Mouse (Mus musculus) forebrain, embryonic 12.5 days (tissue): ENCODE data around the gene Atf6. TPM values are rescaled to one million over a fixed set of nuclear protein-coding genes. Genes with fewer than 3 reads are reported as not detected.

Source experiments
- ATAC-seq: fragments of 200-750 bp; cut with Nextera tagmentation; 2 replicates; pipeline ENCODE4 v1.8.0; 2017; ENCODE audit warnings: moderate TSS enrichment; ENCODE audit not compliant: low FRiP score
- H3K27ac ChIP-seq: fragments of 300-500 bp; sonication (generic); 2 replicates; pipeline ENCODE4 v1.5.1; 2016; ENCODE audit warnings: mild to moderate bottlenecking
- H3K27me3 ChIP-seq: fragments of 300-500 bp; sonication (generic); 2 replicates; pipeline ENCODE4 v1.6.1; 2016; ENCODE audit warnings: mild to moderate bottlenecking
- H3K36me3 ChIP-seq: fragments of 300-500 bp; sonication (generic); replicated peaks from 2 replicates; pipeline ENCODE4 v1.6.1; 2016; ENCODE audit warnings: mild to moderate bottlenecking
- H3K4me1 ChIP-seq: fragments of 300-500 bp; sonication (generic); 2 replicates; pipeline ENCODE4 v1.6.1; 2016
- H3K4me2 ChIP-seq: fragments of 300-500 bp; sonication (generic); 2 replicates; pipeline ENCODE4 v1.6.1; 2016; ENCODE audit warnings: mild to moderate bottlenecking, moderate library complexity
- H3K4me3 ChIP-seq: fragments of 300-500 bp; sonication (generic); replicated peaks from 2 replicates; pipeline ENCODE4 v1.5.1; 2016; ENCODE audit warnings: mild to moderate bottlenecking
- H3K9ac ChIP-seq: fragments of 300-500 bp; sonication (generic); 2 replicates; pipeline ENCODE4 v1.6.1; 2016; ENCODE audit warnings: mild to moderate bottlenecking
- H3K9me3 ChIP-seq: fragments of 300-500 bp; sonication (generic); 2 replicates; pipeline ENCODE4 v1.6.1; 2016
- WGBS: fragments of 180-500 bp; shearing (Covaris S2); methylation state at CpG from one replicate; pipeline ENCODE4 v1.1.7; 2016; 5-methylcytosine and 5-hydroxymethylcytosine counted together
- polyA plus RNA-seq: library from polyadenylated mRNA; unstranded; fragments of >200 nt; fragmentation: Nextera tagmentation; extraction: Ambion mirVana; gene quantifications from 2 replicates; pipeline ENCODE4 v1.2.1, GENCODE M21; 2016

The Atf6 gene
- polyA plus RNA-seq, 1 experiment from 2014 or later, result 8.9 TPM

DNA sequence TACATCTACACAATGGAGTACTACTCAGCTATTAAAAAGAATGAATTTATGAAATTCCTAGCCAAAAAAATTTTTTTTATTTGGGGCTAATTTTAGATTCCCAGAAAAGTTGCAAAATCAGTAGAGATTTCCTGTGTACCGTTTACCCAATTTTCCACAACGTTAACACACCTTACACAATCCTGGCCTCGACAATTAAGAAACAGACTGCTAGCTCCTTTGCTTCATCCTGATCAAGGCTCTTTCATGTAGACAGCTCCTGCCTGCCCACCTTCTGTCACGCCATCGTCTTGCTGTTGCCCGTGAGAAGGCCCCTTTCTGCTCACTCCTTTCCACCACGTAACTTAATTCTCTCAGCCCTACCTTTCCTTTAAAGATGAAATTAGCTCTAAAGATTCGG, 177.8 kb downstream of the Atf6 start:
- H3K4me2 ChIP-seq, result no peak overlapping the region
- H3K9ac ChIP-seq, result no peak overlapping the region
- no peaks in the 10 kb centered on the region for H3K36me3 ChIP-seq
- 94% methylated on average over 8 of the region's 8 CpGs for WGBS
- H3K27me3 ChIP-seq, result no peaks in the 10 kb centered on the region
- no peak for ATAC-seq
- no peaks in the 10 kb centered on the region for H3K9me3 ChIP-seq
- H3K4me1 ChIP-seq, result no peaks in the 10 kb centered on the region
- no peak overlapping the region for H3K27ac ChIP-seq
- H3K4me3 ChIP-seq, result no peak overlapping the region

DNA sequence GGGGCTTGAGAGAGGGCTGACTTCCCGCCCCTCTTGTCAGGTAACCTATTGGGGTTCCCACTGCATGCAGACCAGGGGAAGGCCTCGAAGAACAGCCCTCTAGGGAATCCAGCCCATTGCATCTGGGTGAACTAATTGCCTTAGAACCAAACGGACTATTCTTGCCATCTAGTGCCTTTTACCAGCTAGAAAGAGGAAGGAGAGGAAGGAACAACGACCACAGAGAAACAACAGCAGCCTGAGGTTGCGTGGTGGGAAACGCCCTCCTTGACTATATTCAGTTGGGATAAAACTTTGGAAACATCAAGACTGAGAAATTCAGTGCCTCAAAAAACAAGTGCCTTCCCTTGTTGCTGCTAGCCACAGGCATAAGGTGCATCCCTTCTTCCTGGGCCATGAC, 183.7 kb downstream of the Atf6 start:
- WGBS, result 79% methylated on average over 6 of the region's 6 CpGs
- Histone ChIP-seq H3K36me3 (peaks cover 11% of the 10 kb centered on the region), H3K27me3 (no peaks in the 10 kb centered on the region), H3K4me2 (no peak overlapping the region), H3K4me3 (no peak overlapping the region), H3K4me1 (no peaks in the 10 kb centered on the region), H3K9ac (no peak overlapping the region), H3K9me3 (no peaks in the 10 kb centered on the region), H3K27ac (no peak overlapping the region)
- no peak for ATAC-seq

DNA sequence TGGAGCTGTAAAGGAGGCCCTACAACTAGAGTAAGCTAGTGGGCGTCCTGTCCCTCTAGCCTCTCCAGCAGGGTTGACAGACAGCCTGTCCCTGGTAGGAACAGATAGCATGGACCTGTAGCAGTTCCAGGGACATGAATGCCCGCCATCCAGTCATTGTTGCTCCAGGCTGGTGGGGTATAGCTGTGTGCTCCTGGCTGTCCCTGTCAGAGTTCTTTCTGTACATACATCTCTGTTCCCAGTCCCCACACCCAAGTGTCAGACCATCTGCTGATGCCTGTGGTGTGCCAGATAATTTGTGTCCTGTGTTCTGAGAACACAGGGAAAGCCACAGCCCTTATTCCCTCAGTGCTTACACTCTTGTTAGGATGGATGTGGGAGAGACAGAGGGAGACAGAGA, 187.9 kb downstream of the Atf6 start:
- Histone ChIP-seq H3K9me3 (no peaks in the 10 kb centered on the region), H3K4me2 (no peak overlapping the region), H3K27ac (no peak overlapping the region), H3K27me3 (no peaks in the 10 kb centered on the region), H3K36me3 (peaks cover 11% of the 10 kb centered on the region), H3K4me3 (no peak overlapping the region), H3K4me1 (no peaks in the 10 kb centered on the region), H3K9ac (no peak overlapping the region)
- ATAC-seq, result no peak
- WGBS, result 75% methylated on average over 2 of the region's 2 CpGs

DNA sequence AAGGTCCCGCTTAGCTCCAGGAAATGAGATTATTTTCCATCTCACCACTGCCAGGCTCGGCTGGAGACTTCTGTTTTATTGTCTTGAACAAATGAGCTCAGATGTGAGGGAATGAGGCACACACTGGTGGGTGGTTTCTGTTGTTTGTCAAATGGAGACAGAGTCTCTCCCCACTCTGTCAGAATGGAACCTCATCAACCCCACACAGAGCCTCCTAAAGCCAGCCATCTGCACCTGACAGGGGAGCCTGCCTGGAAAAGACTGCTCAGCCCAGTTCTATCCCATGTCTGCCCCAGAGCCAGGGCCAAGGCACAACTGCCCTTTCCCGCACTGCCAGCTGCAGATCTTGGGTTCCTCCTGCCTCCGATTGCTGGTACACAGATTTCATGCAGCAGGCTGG, 188.7 kb downstream of the Atf6 start:
- Histone ChIP-seq H3K9ac (no peak overlapping the region), H3K4me3 (no peak overlapping the region), H3K27ac (no peak overlapping the region), H3K4me1 (no peaks in the 10 kb centered on the region), H3K9me3 (no peaks in the 10 kb centered on the region), H3K4me2 (no peak overlapping the region), H3K27me3 (no peaks in the 10 kb centered on the region), H3K36me3 (peaks cover 11% of the 10 kb centered on the region)
- no peak for ATAC-seq
- WGBS, result 74% methylated on average over 4 of the region's 4 CpGs

DNA sequence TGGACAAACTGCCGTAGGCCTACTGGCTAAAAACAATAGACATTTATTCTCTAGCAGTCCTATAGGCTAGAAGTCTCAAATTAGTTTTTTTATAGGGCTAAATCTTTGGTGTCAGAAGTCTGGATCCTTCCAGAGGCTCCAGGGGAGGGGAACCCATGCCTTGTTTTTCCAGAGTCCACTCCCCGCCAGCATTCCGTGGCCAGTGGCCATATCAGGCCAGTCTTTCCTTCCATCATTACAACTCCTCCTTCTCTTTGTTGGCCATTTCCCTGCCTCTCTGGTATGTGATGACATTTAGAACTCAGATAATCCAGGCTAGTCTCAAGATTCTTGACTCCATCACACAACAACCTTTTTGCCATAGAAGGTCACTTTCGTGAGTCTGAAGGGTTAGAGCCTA, 189.9 kb downstream of the Atf6 start:
- WGBS, result 88% methylated on average over 4 of the region's 4 CpGs

DNA sequence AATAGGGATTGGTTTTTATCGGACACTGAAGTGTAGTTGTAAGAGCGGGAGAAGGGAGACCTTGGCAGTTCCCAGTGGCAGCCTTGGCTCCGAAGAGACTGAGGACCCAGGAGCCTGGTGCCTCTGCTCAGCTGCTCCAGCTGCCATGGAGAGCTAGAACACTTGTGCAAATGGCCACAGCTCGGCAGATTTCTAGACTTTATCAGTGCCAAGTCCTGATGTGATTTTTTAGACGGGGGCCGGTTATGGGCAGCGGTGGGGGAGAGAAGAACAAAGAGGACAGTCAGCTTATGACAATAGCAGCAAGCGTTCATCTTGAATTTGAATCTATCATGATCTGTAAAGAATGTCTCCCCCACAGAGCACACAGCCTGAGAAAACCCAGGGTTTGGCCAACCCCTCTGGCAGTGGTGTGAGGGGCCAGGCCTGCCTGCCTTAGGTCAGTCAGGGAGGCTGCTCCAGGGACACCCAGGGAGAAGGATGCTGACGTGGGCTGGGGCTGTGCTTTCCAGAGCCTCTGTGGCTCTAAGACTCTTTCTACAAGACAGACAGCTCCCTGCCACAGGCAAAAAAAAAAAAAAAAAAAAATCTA, 193.3 kb downstream of the Atf6 start:
- H3K9ac ChIP-seq, result no peak overlapping the region
- H3K4me3 ChIP-seq, result no peak overlapping the region
- 79% methylated on average over 9 of the region's 9 CpGs for WGBS
- H3K4me2 ChIP-seq, result no peak overlapping the region
- H3K9me3 ChIP-seq, result no peaks in the 10 kb centered on the region
- H3K27ac ChIP-seq, result no peak overlapping the region
- no peaks in the 10 kb centered on the region for H3K27me3 ChIP-seq
- no peak for ATAC-seq
- no peaks in the 10 kb centered on the region for H3K4me1 ChIP-seq
- H3K36me3 ChIP-seq, result 0 out of 2 replicates have a peak, but pooled peaks cover 4% of the 10 kb centered on the region

More for the DNA sequence above, 189.9 kb downstream of the Atf6 start:
- Histone ChIP-seq H3K36me3 (peaks cover 11% of the 10 kb centered on the region), H3K27me3 (no peaks in the 10 kb centered on the region), H3K4me2 (no peak overlapping the region), H3K27ac (no peak overlapping the region), H3K4me3 (no peak overlapping the region), H3K4me1 (no peaks in the 10 kb centered on the region), H3K9me3 (no peaks in the 10 kb centered on the region), H3K9ac (no peak overlapping the region)
- ATAC-seq, result no peak

DNA sequence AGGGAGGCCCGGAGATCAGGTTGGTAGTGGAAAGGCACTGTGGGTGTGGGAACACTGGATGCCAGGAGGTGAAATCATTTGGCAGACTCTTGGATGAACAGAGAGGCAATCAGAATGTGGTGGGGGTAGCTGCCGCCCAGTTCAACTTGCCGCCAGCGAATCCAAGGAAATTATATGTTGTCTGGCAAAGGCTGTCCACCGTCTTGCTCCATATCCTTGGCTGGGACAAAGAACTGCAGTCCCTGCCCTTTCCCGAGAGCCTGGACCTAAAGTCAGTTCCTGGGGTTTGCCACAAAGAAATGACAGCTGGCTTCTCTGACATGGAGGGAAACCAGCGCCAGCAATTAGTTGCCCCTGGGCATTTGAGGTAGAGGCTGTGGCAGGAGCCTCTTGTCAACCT, 202.4 kb downstream of the Atf6 start:
- Histone ChIP-seq H3K9ac (no peak overlapping the region), H3K27me3 (no peaks in the 10 kb centered on the region), H3K27ac (no peak overlapping the region), H3K4me3 (no peak overlapping the region), H3K4me1 (no peaks in the 10 kb centered on the region), H3K4me2 (no peak overlapping the region), H3K9me3 (no peaks in the 10 kb centered on the region), H3K36me3 (0 out of 2 replicates have a peak, but pooled peaks cover 6% of the 10 kb centered on the region)
- 90% methylated on average over 7 of the region's 7 CpGs for WGBS
- no peak for ATAC-seq

DNA sequence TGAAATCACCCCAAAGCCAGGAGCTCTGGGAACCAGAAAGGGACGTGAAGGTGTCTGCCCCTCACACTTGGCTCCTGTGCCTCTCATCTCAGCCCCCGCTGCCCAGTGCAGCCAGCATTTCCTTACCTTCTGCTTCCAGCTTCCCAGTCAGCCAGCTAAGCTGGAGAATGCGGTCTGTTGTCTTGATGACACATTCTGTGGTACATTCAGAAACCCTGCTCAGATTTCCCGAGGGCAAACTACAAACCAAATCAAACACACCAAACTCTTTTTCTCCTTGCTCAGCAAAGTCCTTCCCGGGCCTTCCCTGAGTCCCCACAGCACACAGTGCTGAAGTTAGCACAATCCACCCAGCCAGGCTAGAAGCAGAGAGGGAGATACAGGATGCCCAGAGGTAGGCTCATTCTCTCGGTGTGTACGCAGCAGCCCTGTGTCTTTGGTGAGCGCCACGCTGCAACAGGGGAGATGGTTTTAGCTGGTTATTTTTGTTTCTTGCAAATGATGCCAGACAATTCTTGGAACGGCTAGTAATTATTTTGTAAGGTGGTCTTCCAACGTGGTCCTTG, 202.9 kb downstream of the Atf6 start:
- Histone ChIP-seq H3K36me3 (0 out of 2 replicates have a peak, but pooled peaks cover 6% of the 10 kb centered on the region), H3K27me3 (no peaks in the 10 kb centered on the region), H3K9ac (no peak overlapping the region), H3K4me2 (no peak overlapping the region), H3K9me3 (no peaks in the 10 kb centered on the region), H3K27ac (no peak overlapping the region), H3K4me3 (no peak overlapping the region), H3K4me1 (no peaks in the 10 kb centered on the region)
- WGBS, result 90% methylated on average over 11 of the region's 11 CpGs
- ATAC-seq, result no peak

DNA sequence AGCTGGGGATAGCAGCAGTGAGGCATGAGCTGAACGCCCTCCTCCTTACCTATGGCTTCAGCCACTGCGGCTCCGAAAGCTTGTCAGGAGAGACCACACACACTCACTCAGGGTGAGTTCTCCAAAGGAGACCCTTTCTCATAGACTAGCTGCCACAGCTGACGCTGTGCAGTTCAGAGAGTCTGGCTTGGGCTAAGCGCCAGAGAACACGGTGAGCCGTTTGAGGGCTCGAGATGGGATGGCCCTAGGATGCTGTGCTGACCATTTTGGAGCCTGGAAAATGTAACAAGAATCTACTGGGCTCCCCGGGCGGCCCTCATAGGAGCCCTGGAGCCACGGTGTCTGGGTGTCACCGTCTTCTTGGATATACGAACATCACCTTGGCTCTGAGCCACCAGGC, 208.3 kb downstream of the Atf6 start:
- 91% methylated on average over 13 of the region's 13 CpGs for WGBS
- no peak for ATAC-seq
- Histone ChIP-seq H3K9me3 (no peaks in the 10 kb centered on the region), H3K4me3 (no peak overlapping the region), H3K36me3 (no peaks in the 10 kb centered on the region), H3K9ac (no peak overlapping the region), H3K27ac (no peak overlapping the region), H3K4me2 (no peak overlapping the region), H3K27me3 (no peaks in the 10 kb centered on the region), H3K4me1 (peaks cover 30% of the 10 kb centered on the region)

DNA sequence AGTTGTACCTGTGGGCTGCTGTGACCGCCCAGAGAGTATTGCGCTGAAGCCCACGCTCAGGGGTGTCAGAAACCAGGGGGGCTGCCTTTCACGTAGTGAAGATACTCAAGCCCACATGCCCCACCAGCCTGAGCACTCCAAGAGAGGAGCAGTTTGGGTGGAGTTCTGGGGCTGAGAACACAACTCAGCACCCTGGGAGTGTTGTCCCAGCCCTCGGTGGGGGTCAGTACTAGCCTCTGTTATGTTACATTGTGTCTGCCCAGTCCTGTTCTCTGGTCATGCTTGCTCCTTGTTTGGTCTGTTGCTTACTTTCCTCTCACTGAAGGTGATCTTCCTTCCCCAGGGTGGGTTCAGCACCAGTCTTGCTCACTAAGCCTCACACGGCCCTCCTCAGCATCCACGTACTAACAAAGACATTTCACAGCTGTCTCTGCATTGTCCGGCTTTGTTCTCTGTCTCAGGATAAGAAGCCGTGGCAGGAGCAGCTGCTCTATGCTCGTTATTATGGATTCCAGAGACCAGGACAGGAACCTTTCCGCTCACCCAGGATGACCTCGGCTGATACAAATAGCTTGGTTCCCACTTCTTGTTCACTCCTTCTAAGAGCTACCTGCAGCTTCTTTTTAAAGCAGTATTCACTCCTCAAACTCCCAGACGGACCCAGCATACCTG, 209.8 kb downstream of the Atf6 start:
- Histone ChIP-seq H3K27ac (peak overlapping the region; percentile 31; the same call in 1 of the 2 replicates), H3K36me3 (no peaks in the 10 kb centered on the region), H3K9ac (no peak overlapping the region), H3K4me3 (no peak overlapping the region), H3K4me1 (peaks cover 30% of the 10 kb centered on the region), H3K9me3 (no peaks in the 10 kb centered on the region), H3K4me2 (no peak overlapping the region), H3K27me3 (no peaks in the 10 kb centered on the region)
- WGBS, result 51% methylated on average over 13 of the region's 13 CpGs
- ATAC-seq, result 0 out of 2 replicates have a peak, but pooled peaks have one; percentile 30

DNA sequence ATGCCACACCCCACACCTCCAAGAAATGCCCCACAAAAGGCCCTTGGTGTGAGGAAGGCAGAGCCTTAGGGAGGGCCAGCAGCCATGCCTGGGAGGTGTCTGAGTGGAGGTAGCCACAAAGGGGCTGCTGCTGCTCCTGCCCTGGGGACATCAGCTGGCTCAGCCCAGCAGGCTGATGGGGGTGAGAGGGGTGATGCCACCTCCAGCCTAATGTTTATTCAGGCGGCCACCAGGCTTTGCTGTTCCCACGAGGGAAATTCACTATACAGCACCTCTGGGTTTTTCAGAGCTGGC, 210.4 kb downstream of the Atf6 start:
- H3K4me2 ChIP-seq, result no peak overlapping the region
- H3K9me3 ChIP-seq, result no peaks in the 10 kb centered on the region
- H3K27ac ChIP-seq, result no peak overlapping the region
- 52% methylated on average over 2 of the region's 2 CpGs for WGBS
- no peak for ATAC-seq
- H3K4me3 ChIP-seq, result no peak overlapping the region
- H3K9ac ChIP-seq, result no peak overlapping the region
- no peaks in the 10 kb centered on the region for H3K27me3 ChIP-seq
- H3K4me1 ChIP-seq, result peaks cover 31% of the 10 kb centered on the region
- no peaks in the 10 kb centered on the region for H3K36me3 ChIP-seq

DNA sequence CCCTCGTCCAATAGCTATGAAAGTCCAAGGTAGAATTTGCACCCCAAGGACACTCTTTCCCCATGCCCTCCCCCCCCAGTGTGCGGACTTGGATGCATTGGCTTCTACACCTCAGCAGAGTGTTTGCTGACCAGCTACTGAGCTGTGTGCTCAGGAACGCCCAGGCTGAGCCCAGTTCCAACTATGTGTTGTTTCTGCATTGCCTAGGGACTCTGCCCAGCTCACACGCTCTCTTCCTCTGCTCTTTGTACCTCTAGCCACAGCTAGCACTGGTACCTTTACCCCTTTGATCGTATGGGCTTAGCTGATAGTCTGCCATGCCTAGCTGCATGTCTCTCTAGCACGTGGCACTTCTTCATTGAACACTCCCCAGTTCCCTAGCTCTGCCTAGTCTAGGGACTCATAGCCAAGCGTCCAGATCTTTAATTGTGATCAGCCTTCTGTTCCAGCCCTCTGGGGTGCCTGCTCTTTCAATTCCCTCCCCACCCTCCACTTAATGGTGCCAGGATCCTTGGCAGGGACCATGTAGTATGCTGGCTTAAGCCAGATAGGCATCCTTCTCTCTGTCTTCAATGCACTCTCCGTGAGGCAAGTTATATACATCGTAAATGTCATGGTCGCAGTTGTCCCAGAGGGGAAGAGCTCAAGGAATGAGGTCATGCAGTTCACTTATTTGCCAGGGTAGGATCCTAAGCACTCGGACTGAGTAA, 210.9 kb downstream of the Atf6 start:
- WGBS, result 82% methylated on average over 11 of the region's 11 CpGs
- Histone ChIP-seq H3K36me3 (no peaks in the 10 kb centered on the region), H3K4me2 (no peak overlapping the region), H3K9ac (no peak overlapping the region), H3K4me1 (peaks cover 36% of the 10 kb centered on the region), H3K27me3 (no peaks in the 10 kb centered on the region), H3K4me3 (no peak overlapping the region), H3K27ac (no peak overlapping the region), H3K9me3 (no peaks in the 10 kb centered on the region)
- no peak for ATAC-seq
